Mouse (Mus musculus) thymus, adult 2 months (tissue): ENCODE results near the gene B4galnt2.

Source experiments
- CTCF ChIP-seq: fragments of 200-500 bp; IDR thresholded peaks from 2 replicates; pipeline ENCODE4 v1.5.1; 2012; ENCODE audit warnings: mild to moderate bottlenecking, control low read depth, low read length, moderate library complexity, borderline replicate concordance; ENCODE audit not compliant: control insufficient read depth, poor library complexity, insufficient read depth; ENCODE audit errors: extremely low read depth
- POLR2A ChIP-seq: fragments of 200-500 bp; IDR thresholded peaks from 2 replicates; pipeline ENCODE4 v1.6.1; 2012; ENCODE audit warnings: mild to moderate bottlenecking, low read length, control low read depth, moderate library complexity; ENCODE audit not compliant: control insufficient read depth, poor library complexity, insufficient read depth; ENCODE audit errors: extremely low read depth

DNA sequence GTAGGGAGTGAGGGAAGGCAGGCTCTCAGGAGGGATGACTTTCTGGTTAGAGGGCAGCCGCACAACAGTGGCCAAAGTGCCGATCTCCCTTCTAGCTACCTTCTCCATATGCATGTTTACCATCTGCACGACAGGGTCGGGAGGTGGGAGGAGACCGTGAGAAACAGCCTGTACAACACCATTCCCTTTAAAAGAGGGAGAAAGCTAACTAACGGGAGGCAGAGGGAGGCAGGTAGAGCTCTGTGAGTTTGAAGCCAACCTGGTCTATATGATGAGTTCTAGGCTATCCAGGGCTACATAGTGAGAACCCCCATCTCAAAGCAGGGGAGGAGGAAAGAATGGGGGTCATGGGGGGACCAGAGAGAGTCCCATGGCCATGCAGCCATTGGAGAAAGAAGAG lies 78.9 kb downstream of the B4galnt2 start:
- TF ChIP-seq POLR2A = no peak
- no peak for TF ChIP-seq CTCF
